Mouse (Mus musculus) lung, postnatal 0 days (tissue): ENCODE results near the gene Apbb1. TPM values are rescaled to one million over a fixed set of nuclear protein-coding genes. Genes with fewer than 3 reads are reported as not detected.
A peak's percentile ranks its signal among the peaks of the same experiment; 100 is the strongest.

Source experiments
- ATAC-seq: fragments of 200-750 bp; cut with Nextera tagmentation; 2 replicates; pipeline ENCODE4 v1.8.0; 2017; ENCODE audit warnings: moderate library complexity
- DNase-seq: peaks from one replicate; pipeline ENCODE4 v3.0.0-alpha.2; 2016; ENCODE audit warnings: low spot score
- H3K27ac ChIP-seq: fragments of 300-500 bp; sonication (generic); 2 replicates; pipeline ENCODE4 v1.5.1; 2014; ENCODE audit warnings: antibody characterized with exemption, mild to moderate bottlenecking, low read length, mixed read lengths
- H3K27me3 ChIP-seq: fragments of 300-500 bp; sonication (generic); replicated peaks from 2 replicates; pipeline ENCODE4 v1.6.1; 2014; ENCODE audit warnings: low read length, mixed read lengths; ENCODE audit not compliant: insufficient read depth
- H3K36me3 ChIP-seq: fragments of 300-500 bp; sonication (generic); 2 replicates; pipeline ENCODE4 v1.6.1; 2014; ENCODE audit warnings: low read length, mixed read lengths; ENCODE audit not compliant: insufficient read depth
- H3K4me1 ChIP-seq: fragments of 300-500 bp; sonication (generic); 2 replicates; pipeline ENCODE4 v1.6.1; 2014; ENCODE audit warnings: antibody characterized with exemption, low read depth, low read length, mixed read lengths; ENCODE audit not compliant: insufficient read depth
- H3K4me2 ChIP-seq: fragments of 300-500 bp; sonication (generic); replicated peaks from 2 replicates; pipeline ENCODE4 v1.6.1; 2014; ENCODE audit warnings: low read depth, mild to moderate bottlenecking, low read length, moderate library complexity, mixed read lengths
- H3K4me3 ChIP-seq: fragments of 300-500 bp; sonication (generic); 2 replicates; pipeline ENCODE4 v1.5.1; 2014; ENCODE audit warnings: low read depth, low read length
- H3K9ac ChIP-seq: fragments of 300-500 bp; sonication (generic); replicated peaks from 2 replicates; pipeline ENCODE4 v1.6.1; 2014; ENCODE audit warnings: low read depth, mild to moderate bottlenecking
- H3K9me3 ChIP-seq: fragments of 300-500 bp; sonication (generic); 2 replicates; pipeline ENCODE4 v1.6.1; 2016; ENCODE audit warnings: low read length, mixed read lengths
- CTCF ChIP-seq: IDR thresholded peaks from 2 replicates; pipeline ENCODE4 v1.5.1; 2016; ENCODE audit warnings: antibody characterized with exemption, mild to moderate bottlenecking
- EP300 ChIP-seq: IDR thresholded peaks from 2 replicates; pipeline ENCODE4 v1.6.1; 2016; ENCODE audit warnings: antibody characterized with exemption, mild to moderate bottlenecking, control low read depth
- WGBS: fragments of 180-500 bp; shearing (Covaris S2); extraction: QIAGEN DNeasy Blood & Tissue Kit; methylation state at CpG from one replicate; pipeline ENCODE4 v1.1.7; 2014; 5-methylcytosine and 5-hydroxymethylcytosine counted together
- polyA plus RNA-seq: library from polyadenylated mRNA; unstranded; fragments of >200 nt; fragmentation: Nextera tagmentation; extraction: Ambion mirVana; gene quantifications from 2 replicates; pipeline ENCODE4 v1.2.1, GENCODE M21; 2015

Apbb1 gene
- polyA plus RNA-seq, 1 experiment from 2014 or later = 77.6 TPM

DNA sequence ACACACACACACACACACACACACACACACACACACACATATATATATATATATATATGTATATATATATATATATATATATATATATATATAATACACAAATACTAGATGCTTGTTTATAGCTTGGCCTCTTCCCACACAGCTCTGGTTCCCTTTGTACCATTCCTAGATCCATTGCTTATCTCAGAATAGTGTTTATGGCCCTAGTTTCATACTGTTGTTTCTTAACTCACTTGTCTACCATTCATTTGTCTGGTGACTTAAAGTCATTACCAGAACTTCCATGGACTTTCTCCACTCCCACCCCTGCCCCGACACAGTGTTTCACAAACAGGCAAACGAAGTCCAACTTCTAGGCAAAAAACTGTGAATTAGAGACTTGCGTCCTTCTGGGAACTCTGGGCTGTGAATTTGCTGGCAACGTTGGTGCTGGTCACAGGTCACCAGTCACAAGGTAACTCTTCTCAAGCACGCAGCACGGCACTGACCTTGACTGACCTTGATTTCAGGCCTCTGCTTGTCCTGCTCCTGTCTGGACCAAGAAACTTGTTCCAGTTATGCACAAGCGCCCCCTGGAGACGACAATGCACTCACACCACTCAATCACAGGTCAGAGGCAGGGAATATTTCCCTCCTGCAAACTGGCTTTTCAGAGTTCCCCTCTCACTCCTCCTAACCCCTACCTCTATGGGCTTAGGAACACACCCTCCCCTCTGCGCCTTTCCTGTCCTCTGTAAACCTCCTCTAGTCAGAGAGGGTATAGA, 21.6 kb upstream of the Apbb1 start:
- 34% methylated on average over 9 of the region's 9 CpGs for WGBS
- peak; percentile 85 for ATAC-seq
- DNase-seq = peak; percentile 82

DNA sequence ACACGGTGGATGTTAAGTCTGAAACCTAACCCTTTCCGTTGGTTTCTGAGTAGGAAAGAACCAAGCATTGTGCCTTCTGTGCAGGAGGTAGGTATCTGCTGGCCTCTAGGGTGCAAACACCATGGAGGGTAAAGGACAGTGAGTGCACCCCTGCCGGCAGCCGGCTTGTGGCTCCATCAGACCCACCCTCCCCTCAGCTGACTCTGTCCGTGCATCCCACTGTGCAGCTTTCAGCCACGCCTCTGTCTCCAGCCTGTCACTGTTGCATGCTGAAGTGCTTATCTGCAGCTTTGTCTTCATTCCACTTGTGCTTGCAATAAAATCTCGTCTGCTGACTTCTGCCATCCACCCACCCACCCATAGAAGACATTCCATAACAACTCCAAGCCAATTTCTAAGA, 8.6 kb upstream of the Apbb1 start:
- Histone ChIP-seq H3K4me3 (no peak overlapping the region), H3K4me2 (no peak overlapping the region), H3K9me3 (no peaks in the 10 kb centered on the region), H3K4me1 (no peaks in the 10 kb centered on the region), H3K27ac (no peak overlapping the region), H3K27me3 (no peaks in the 10 kb centered on the region), H3K36me3 (no peaks in the 10 kb centered on the region), H3K9ac (no peak overlapping the region)
- no peak for ATAC-seq
- no peak for DNase-seq
- WGBS = 31% methylated on average over 7 of the region's 7 CpGs
- no peak for TF ChIP-seq EP300
- TF ChIP-seq CTCF = no peak

More for the DNA sequence above, 21.6 kb upstream of the Apbb1 start:
- Histone ChIP-seq H3K9ac (no peak overlapping the region), H3K9me3 (no peaks in the 10 kb centered on the region), H3K4me1 (no peaks in the 10 kb centered on the region), H3K4me2 (no peak overlapping the region), H3K27ac (no peak overlapping the region), H3K27me3 (no peaks in the 10 kb centered on the region), H3K4me3 (no peak overlapping the region), H3K36me3 (no peaks in the 10 kb centered on the region)
- TF ChIP-seq EP300 = no peak
- peak; percentile 91 for TF ChIP-seq CTCF

GRCm38 (mm10) chr7:105588325-105588912, 7.0 kb upstream of the Apbb1 start:
- TF ChIP-seq EP300 (no peak), CTCF (no peak)
- no peaks in the 10 kb centered on the region for H3K27me3 ChIP-seq
- DNase-seq = peak; percentile 47
- H3K36me3 ChIP-seq = no peaks in the 10 kb centered on the region
- H3K4me1 ChIP-seq = no peaks in the 10 kb centered on the region
- H3K9me3 ChIP-seq = no peaks in the 10 kb centered on the region
- no peak overlapping the region for H3K9ac ChIP-seq
- no peak overlapping the region for H3K4me3 ChIP-seq
- peak; percentile 53 for ATAC-seq
- 0 out of 2 replicates have a peak overlapping the region, but pooled peaks have one; percentile 14 for H3K27ac ChIP-seq
- 36% methylated on average over 9 of the region's 9 CpGs for WGBS
- H3K4me2 ChIP-seq = no peak overlapping the region

GRCm38 (mm10) chr7:105581959-105582358, 506 bp upstream of the Apbb1 start:
- TF ChIP-seq EP300 (no peak), CTCF (no peak)
- Histone ChIP-seq H3K9ac (no peak overlapping the region), H3K4me2 (peak overlapping the region; percentile 90; the same call in 1 of the 2 replicates), H3K27ac (peak overlapping the region; percentile 78), H3K36me3 (no peaks in the 10 kb centered on the region), H3K4me1 (0 out of 2 replicates have a peak, but pooled peaks cover 5% of the 10 kb centered on the region), H3K4me3 (0 out of 2 replicates have a peak overlapping the region, but pooled peaks have one; percentile 72), H3K9me3 (no peaks in the 10 kb centered on the region), H3K27me3 (no peaks in the 10 kb centered on the region)
- 46% methylated on average over 2 of the region's 2 CpGs for WGBS
- ATAC-seq = no peak
- no peak for DNase-seq

DNA sequence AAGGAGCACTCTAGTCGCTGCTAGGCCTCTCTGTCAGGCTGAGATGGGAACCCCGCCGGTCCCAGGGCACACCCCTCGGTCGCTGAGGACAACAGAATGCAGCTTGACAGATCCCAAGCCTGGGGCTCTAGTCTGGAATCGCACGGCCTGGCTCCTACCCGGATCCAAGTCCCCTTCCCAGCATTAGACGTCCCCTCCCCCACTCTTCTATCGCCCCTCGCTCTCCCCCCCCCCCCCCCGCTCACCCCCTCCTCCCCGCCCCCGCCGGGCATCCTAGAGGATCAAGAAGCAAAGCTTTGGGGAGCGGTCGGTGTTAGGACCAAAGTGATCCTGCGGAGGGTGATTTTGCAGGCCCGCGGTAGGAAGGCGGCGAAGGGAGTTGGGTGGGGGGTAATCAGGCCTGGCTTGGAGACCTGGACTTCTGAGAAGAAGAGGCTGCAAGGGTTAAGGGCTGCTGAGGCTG, 795 bp downstream of the Apbb1 start:
- peak overlapping the region; percentile 90 for H3K4me2 ChIP-seq
- H3K9me3 ChIP-seq = no peaks in the 10 kb centered on the region
- H3K27ac ChIP-seq = peak overlapping the region; percentile 78
- H3K4me1 ChIP-seq = 0 out of 2 replicates have a peak, but pooled peaks cover 5% of the 10 kb centered on the region
- TF ChIP-seq CTCF = no peak
- TF ChIP-seq EP300 = no peak
- ATAC-seq (peak; percentile 10), DNase-seq (no peak)
- H3K27me3 ChIP-seq = no peaks in the 10 kb centered on the region
- H3K4me3 ChIP-seq = peak overlapping the region; percentile 72
- no peaks in the 10 kb centered on the region for H3K36me3 ChIP-seq
- WGBS = 2% methylated on average over 15 of the region's 22 CpGs
- H3K9ac ChIP-seq = peak overlapping the region; percentile 46; the same call in 1 of the 2 replicates

DNA sequence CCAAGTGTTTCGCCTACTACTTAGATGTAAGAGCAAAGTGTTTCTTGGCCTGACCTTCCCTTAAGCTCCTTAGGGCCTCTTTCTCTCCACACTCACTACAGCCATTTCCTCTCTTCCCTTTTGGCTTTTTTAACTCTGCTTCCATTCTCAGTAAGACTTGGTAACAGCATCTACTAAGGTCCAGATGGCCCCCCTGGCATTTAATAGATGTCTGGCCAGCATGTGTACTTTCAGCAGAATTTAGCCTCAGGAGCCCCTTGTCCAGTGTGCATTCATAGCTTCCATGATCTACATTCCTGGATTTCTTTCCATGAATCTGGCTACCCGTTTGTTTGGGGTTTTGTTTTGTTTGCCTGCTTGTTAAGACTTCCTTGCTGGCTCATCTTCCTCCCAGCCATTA, 3.0 kb downstream of the Apbb1 start:
- H3K4me2 ChIP-seq = no peak overlapping the region
- no peak for TF ChIP-seq EP300
- TF ChIP-seq CTCF = no peak
- no peaks in the 10 kb centered on the region for H3K27me3 ChIP-seq
- H3K36me3 ChIP-seq = no peaks in the 10 kb centered on the region
- DNase-seq = no peak
- 0 out of 2 replicates have a peak, but pooled peaks cover 5% of the 10 kb centered on the region for H3K4me1 ChIP-seq
- ATAC-seq = no peak
- WGBS = 71% methylated on average over 2 of the region's 2 CpGs
- no peak overlapping the region for H3K27ac ChIP-seq
- no peak overlapping the region for H3K9ac ChIP-seq
- H3K9me3 ChIP-seq = no peaks in the 10 kb centered on the region
- no peak overlapping the region for H3K4me3 ChIP-seq
